Mouse (Mus musculus): ENCODE data around the gene Aes.

The Aes gene

GRCm38 (mm10) chr10:81559163-81559626 is at the start of gene Aes:
Aes (plus strand) TSS chr10:81559488.
- peak; percentile 80 for DNase-seq

GRCm38 (mm10) chr10:81510246-81510810 is 49.0 kb upstream of the Aes start:
- no peak for DNase-seq

- no peak for DNase-seq
These were observed 45.5 kb upstream of the Aes start for GRCm38 (mm10) chr10:81513798-81514197.

- DNase-seq = no peak
These were observed 42.1 kb upstream of the Aes start for GRCm38 (mm10) chr10:81517227-81517626.

GRCm38 (mm10) chr10:81518546-81518945 is 40.7 kb upstream of the Aes start:
- peak; percentile 65 for DNase-seq

- no peak for DNase-seq
These were observed 39.9 kb upstream of the Aes start for GRCm38 (mm10) chr10:81519227-81519977.

GRCm38 (mm10) chr10:81519978-81520365 is 39.3 kb upstream of the Aes start:
- DNase-seq = no peak

- no peak for DNase-seq
These were observed 36.1 kb upstream of the Aes start for GRCm38 (mm10) chr10:81523142-81523541.

- no peak for DNase-seq
These were observed 35.7 kb upstream of the Aes start for GRCm38 (mm10) chr10:81523570-81523969.

- no peak for DNase-seq
These were observed 35.2 kb upstream of the Aes start, which contains the start of gene Gna15 for GRCm38 (mm10) chr10:81524051-81524605. Gna15 (minus strand) TSS chr10:81524225.

GRCm38 (mm10) chr10:81525017-81525694 is 34.1 kb upstream of the Aes start:
- no peak for DNase-seq

GRCm38 (mm10) chr10:81526779-81527178 is 32.5 kb upstream of the Aes start:
- peak; percentile 69 for DNase-seq

GRCm38 (mm10) chr10:81534826-81535225 is 24.5 kb upstream of the Aes start:
- DNase-seq = no peak

- DNase-seq = no peak
These were observed 22.6 kb upstream of the Aes start for GRCm38 (mm10) chr10:81536734-81537133.

- no peak for DNase-seq
These were observed 21.9 kb upstream of the Aes start for GRCm38 (mm10) chr10:81537429-81537828.

- DNase-seq = no peak
These were observed 20.8 kb upstream of the Aes start for GRCm38 (mm10) chr10:81538321-81539048.

GRCm38 (mm10) chr10:81541363-81541762 is 17.9 kb upstream of the Aes start:
- DNase-seq = no peak

- no peak for DNase-seq
These were observed 17.5 kb upstream of the Aes start for GRCm38 (mm10) chr10:81541803-81542202.

- peak; percentile 57 for DNase-seq
These were observed 16.4 kb upstream of the Aes start for GRCm38 (mm10) chr10:81542727-81543460.

- DNase-seq = peak; percentile 71
These were observed 15.7 kb upstream of the Aes start for GRCm38 (mm10) chr10:81543633-81544032.

- peak; percentile 55 for DNase-seq
These were observed 14.8 kb upstream of the Aes start for GRCm38 (mm10) chr10:81544296-81545160.
